Mouse (Mus musculus) kidney, embryonic 16.5 days (tissue): ENCODE data around the gene Ubap1. TPM values are rescaled to one million over a fixed set of nuclear protein-coding genes. Genes with fewer than 3 reads are reported as not detected.

Experiments
- ATAC-seq: fragments of 200-750 bp; cut with Nextera tagmentation; 2 replicates; pipeline ENCODE4 v1.8.0; 2017; ENCODE audit warnings: moderate TSS enrichment; ENCODE audit not compliant: low FRiP score, low TSS enrichment
- H3K27ac ChIP-seq: fragments of 300-500 bp; sonication (generic); 2 replicates; pipeline ENCODE4 v1.5.1; 2014; ENCODE audit warnings: low read length
- H3K27me3 ChIP-seq: fragments of 300-500 bp; sonication (generic); 2 replicates; pipeline ENCODE4 v1.6.1; 2014; ENCODE audit warnings: low read length, control low read depth, mixed read lengths; ENCODE audit not compliant: insufficient read depth
- H3K36me3 ChIP-seq: fragments of 300-500 bp; sonication (generic); 2 replicates; pipeline ENCODE4 v1.6.1; 2014; ENCODE audit warnings: low read length, control low read depth, mixed read lengths; ENCODE audit not compliant: insufficient read depth
- H3K4me1 ChIP-seq: fragments of 300-500 bp; sonication (generic); 2 replicates; pipeline ENCODE4 v1.6.1; 2014; ENCODE audit warnings: low read length, control low read depth, mixed read lengths; ENCODE audit not compliant: insufficient read depth
- H3K4me2 ChIP-seq: fragments of 300-500 bp; sonication (generic); replicated peaks from 2 replicates; pipeline ENCODE4 v1.6.1; 2014; ENCODE audit warnings: low read depth, low read length
- H3K4me3 ChIP-seq: fragments of 300-500 bp; sonication (generic); 2 replicates; pipeline ENCODE4 v1.5.1; 2014; ENCODE audit warnings: mild to moderate bottlenecking, low read length
- H3K9ac ChIP-seq: fragments of 300-500 bp; sonication (generic); replicated peaks from 2 replicates; pipeline ENCODE4 v1.6.1; 2014; ENCODE audit warnings: low read length
- H3K9me3 ChIP-seq: fragments of 300-500 bp; sonication (generic); 2 replicates; pipeline ENCODE4 v1.6.1; 2016; ENCODE audit warnings: low read length, control low read depth
- WGBS: fragments of 180-500 bp; shearing (Covaris S2); extraction: QIAGEN DNeasy Blood & Tissue Kit; methylation state at CpG from one replicate; pipeline ENCODE4 v1.1.7; 2014; 5-methylcytosine and 5-hydroxymethylcytosine counted together
- polyA plus RNA-seq: library from polyadenylated mRNA; unstranded; fragments of >200 nt; fragmentation: Nextera tagmentation; extraction: Ambion mirVana; gene quantifications from 2 replicates; pipeline ENCODE4 v1.2.1, GENCODE M21; 2015

The Ubap1 gene
- polyA plus RNA-seq, 1 experiment from 2014 or later = 62.7 TPM

DNA sequence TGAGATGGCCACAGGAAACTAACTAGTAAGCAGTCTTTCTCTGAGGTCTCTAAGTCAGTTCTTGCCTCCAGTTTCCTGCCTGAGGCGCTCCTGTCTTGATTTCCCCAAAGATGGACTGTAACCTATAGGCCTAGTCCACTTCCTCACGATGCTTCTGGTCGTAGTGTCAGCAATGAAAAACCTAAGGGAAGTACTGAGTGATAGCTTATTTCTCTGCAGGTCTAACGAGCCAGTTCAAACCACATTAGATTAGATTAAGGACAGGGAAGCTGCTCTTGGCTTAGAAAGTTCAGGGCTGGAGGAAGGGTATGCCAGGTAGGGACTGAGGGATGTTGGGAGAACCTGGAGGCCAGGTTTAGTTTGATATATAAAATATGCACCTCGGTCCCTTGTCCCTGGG, 52.8 kb downstream of the Ubap1 start:
- peaks cover 18% of the 10 kb centered on the region for H3K36me3 ChIP-seq
- no peak overlapping the region for H3K4me3 ChIP-seq
- no peak for ATAC-seq

DNA sequence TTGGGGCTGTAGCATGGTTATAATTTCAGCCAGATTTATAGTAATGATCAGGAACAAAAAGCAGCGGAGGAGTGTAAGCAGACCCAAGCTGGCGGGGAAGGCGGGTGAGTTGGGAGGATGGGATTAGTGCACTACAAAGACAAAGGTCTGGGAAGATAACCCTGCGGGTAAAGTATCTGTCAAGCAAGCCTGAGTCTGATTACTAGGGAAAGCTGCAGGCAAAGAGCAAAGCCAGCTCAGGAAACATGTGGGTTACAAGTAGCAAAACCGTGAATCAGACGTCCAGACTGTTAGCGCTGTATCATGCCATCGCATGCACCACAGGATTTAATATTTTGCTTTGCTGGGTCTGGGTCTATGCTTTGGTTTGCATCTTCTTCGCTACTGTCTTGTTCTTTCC, 57.8 kb downstream of the Ubap1 start:
- Histone ChIP-seq H3K4me1 (no peaks in the 10 kb centered on the region), H3K9ac (no peak overlapping the region), H3K36me3 (peaks cover 10% of the 10 kb centered on the region; the same call in 1 of the 2 replicates), H3K27ac (no peak overlapping the region), H3K4me3 (no peak overlapping the region), H3K9me3 (no peaks in the 10 kb centered on the region), H3K4me2 (no peak overlapping the region), H3K27me3 (no peaks in the 10 kb centered on the region)
- WGBS = 89% methylated on average over 9 of the region's 9 CpGs
- ATAC-seq = no peak

More for the DNA sequence above, 52.8 kb downstream of the Ubap1 start:
- Histone ChIP-seq H3K4me2 (no peak overlapping the region), H3K9ac (no peak overlapping the region), H3K9me3 (no peaks in the 10 kb centered on the region), H3K27me3 (no peaks in the 10 kb centered on the region), H3K4me1 (no peaks in the 10 kb centered on the region), H3K27ac (no peak overlapping the region)
- WGBS = 87% methylated on average over 5 of the region's 5 CpGs

DNA sequence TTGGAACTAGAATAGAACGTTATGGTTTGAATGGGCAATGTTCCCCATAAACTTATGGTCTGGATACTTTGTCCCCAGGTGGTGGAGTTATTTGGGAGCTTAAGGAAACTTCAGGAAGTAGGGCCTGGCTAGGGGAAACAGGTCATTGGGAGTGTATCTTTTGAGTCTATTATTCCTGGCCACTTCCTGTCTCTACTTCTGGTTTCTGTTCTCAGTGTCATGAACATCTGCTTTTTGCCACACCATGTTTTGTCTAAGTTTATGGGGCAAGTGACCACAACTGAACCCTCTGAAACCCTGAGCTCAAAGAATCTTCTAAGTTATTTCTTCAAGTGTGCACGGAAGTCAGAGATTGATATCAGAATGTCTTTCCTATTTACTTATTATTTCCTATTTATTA, 58.6 kb downstream of the Ubap1 start:
- 92% methylated on average over 2 of the region's 2 CpGs for WGBS

DNA sequence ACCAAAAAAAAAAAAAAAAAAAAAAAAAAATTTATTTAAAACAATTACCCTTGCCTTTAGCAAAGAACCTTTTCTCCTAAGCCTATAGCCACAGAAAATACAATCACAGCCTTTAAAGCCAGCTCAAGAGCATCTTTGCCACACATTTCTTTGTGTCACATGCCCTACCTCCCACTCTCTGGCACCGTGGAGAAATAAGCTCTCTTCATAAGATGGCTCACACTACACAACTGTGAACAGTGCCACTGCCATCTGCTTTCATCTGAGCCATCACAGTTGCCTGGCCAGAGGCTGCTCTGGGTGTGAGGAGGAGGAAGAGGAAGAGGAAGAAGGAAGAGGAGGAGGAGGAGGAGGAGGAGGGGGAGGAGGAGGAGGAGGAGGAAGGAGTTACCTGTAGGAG, 60.5 kb downstream of the Ubap1 start:
- no peaks in the 10 kb centered on the region for H3K27me3 ChIP-seq
- no peak overlapping the region for H3K27ac ChIP-seq
- ATAC-seq = no peak
- no peak overlapping the region for H3K4me3 ChIP-seq
- H3K9me3 ChIP-seq = no peaks in the 10 kb centered on the region
- no peak overlapping the region for H3K4me2 ChIP-seq
- WGBS = 86% methylated on average over 1 of the region's 1 CpGs
- H3K4me1 ChIP-seq = no peaks in the 10 kb centered on the region
- peaks cover 10% of the 10 kb centered on the region; the same call in 1 of the 2 replicates for H3K36me3 ChIP-seq
- H3K9ac ChIP-seq = no peak overlapping the region

More for the DNA sequence above, 58.6 kb downstream of the Ubap1 start:
- Histone ChIP-seq H3K4me2 (no peak overlapping the region), H3K4me1 (no peaks in the 10 kb centered on the region), H3K9ac (no peak overlapping the region), H3K27me3 (no peaks in the 10 kb centered on the region), H3K27ac (no peak overlapping the region), H3K9me3 (no peaks in the 10 kb centered on the region), H3K36me3 (peaks cover 10% of the 10 kb centered on the region; the same call in 1 of the 2 replicates), H3K4me3 (no peak overlapping the region)
- no peak for ATAC-seq

DNA sequence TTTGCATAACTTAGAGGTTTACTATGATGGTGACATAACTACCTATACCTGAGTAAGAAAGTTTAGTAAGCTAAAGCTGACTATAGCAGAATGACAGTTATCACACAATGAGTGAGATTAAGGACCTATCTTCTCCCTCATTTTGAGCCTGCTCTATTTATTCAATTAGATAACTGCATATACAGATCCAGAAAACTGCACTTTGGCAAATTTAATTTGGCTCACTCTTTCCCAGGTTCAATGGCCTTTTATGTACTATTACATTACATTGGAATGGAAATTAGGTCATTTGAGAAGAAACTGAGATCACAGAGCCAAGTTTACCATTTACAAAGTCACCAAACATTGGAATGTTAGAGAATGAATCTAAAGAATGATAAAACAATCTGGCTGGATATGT, 68.2 kb downstream of the Ubap1 start:
- no peaks in the 10 kb centered on the region for H3K36me3 ChIP-seq
- ATAC-seq = no peak
- H3K27ac ChIP-seq = no peak overlapping the region

DNA sequence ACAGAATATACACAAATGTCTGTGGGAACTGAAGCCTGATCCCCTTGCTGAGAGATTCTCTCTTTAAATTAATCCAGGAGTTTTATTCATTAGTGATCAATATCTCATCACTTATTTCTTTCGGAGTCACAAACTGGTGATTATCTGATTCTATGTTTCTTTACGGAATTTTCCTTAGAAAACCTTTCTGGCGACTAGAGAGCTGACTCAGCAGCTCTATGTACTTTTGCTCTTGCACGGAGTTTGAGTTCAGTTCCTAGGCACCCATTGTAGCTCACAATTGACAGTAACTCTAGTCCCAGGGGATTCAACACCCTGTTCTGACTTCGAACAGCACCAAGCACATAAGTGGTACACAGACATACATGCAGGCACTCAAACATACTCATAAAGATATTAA, 90.1 kb downstream of the Ubap1 start:
- H3K4me3 ChIP-seq = no peak overlapping the region
- ATAC-seq = no peak
- H3K36me3 ChIP-seq = no peaks in the 10 kb centered on the region
- H3K27me3 ChIP-seq = no peaks in the 10 kb centered on the region
- no peak overlapping the region for H3K4me2 ChIP-seq
- H3K4me1 ChIP-seq = no peaks in the 10 kb centered on the region
- H3K27ac ChIP-seq = no peak overlapping the region
- 81% methylated on average over 5 of the region's 5 CpGs for WGBS
- H3K9me3 ChIP-seq = no peaks in the 10 kb centered on the region
- no peak overlapping the region for H3K9ac ChIP-seq

More for the DNA sequence above, 68.2 kb downstream of the Ubap1 start:
- Histone ChIP-seq H3K4me2 (no peak overlapping the region), H3K4me3 (no peak overlapping the region), H3K9ac (no peak overlapping the region), H3K4me1 (no peaks in the 10 kb centered on the region), H3K9me3 (no peaks in the 10 kb centered on the region), H3K27me3 (no peaks in the 10 kb centered on the region)

Other genes with a start within 250 kb of the Ubap1 start
- 34.7 and 37.8 TPM in 2 replicates for gene Nol6, start 224.5 kb upstream of the Ubap1 start, polyA plus RNA-seq
- gene Ube2r2, start 213.3 kb upstream of the Ubap1 start, polyA plus RNA-seq = 76.1 and 86.1 TPM in 2 replicates
- gene Ubap2, start 73.9 kb upstream of the Ubap1 start, polyA plus RNA-seq = 64.5 and 76.4 TPM in 2 replicates
- gene Dcaf12, start 34.1 kb upstream of the Ubap1 start, polyA plus RNA-seq = 75.8 and 76.6 TPM in 2 replicates
- 5.8 and 6.5 TPM in 2 replicates for gene Kif24, start 115.9 kb downstream of the Ubap1 start, polyA plus RNA-seq
- gene Nudt2, start 116.2 kb downstream of the Ubap1 start, polyA plus RNA-seq = 54.4 and 56.0 TPM in 2 replicates
- gene AI464131, start 154.1 kb downstream of the Ubap1 start, polyA plus RNA-seq = 9.3 and 9.5 TPM in 2 replicates
- 0.37 and 0.57 TPM in 2 replicates for gene 1110017D15Rik, start 168.3 kb downstream of the Ubap1 start, polyA plus RNA-seq
- gene Fam219a, start 220.5 kb downstream of the Ubap1 start, polyA plus RNA-seq = 1.9 and 2.2 TPM in 2 replicates
- 1.2 and 1.7 TPM in 2 replicates for gene Dnaic1, start 220.8 kb downstream of the Ubap1 start, polyA plus RNA-seq